Mouse (Mus musculus) midbrain, embryonic 13.5 days (tissue): ENCODE measurements around the gene Olfr968. TPM values are rescaled to one million over a fixed set of nuclear protein-coding genes. Genes with fewer than 3 reads are reported as not detected.

Experiments used
- ATAC-seq: fragments of 200-750 bp; cut with Nextera tagmentation; 2 replicates; pipeline ENCODE4 v1.8.0; 2017; ENCODE audit warnings: mild to moderate bottlenecking, moderate TSS enrichment, moderate library complexity
- H3K27ac ChIP-seq: fragments of 300-500 bp; sonication (generic); 2 replicates; pipeline ENCODE4 v1.5.1; 2015; ENCODE audit warnings: inconsistent platforms, mild to moderate bottlenecking, moderate library complexity
- H3K27me3 ChIP-seq: fragments of 300-500 bp; sonication (generic); 2 replicates; pipeline ENCODE4 v1.6.1; 2015; ENCODE audit warnings: mild to moderate bottlenecking, inconsistent platforms
- H3K36me3 ChIP-seq: fragments of 300-500 bp; sonication (generic); 2 replicates; pipeline ENCODE4 v1.6.1; 2015; ENCODE audit warnings: mild to moderate bottlenecking, inconsistent platforms
- H3K4me1 ChIP-seq: fragments of 300-500 bp; sonication (generic); replicated peaks from 2 replicates; pipeline ENCODE4 v1.6.1; 2015; ENCODE audit warnings: inconsistent platforms
- H3K4me2 ChIP-seq: fragments of 300-500 bp; sonication (generic); replicated peaks from 2 replicates; pipeline ENCODE4 v1.6.1; 2015; ENCODE audit warnings: moderate library complexity, mild to moderate bottlenecking, inconsistent platforms
- H3K4me3 ChIP-seq: fragments of 300-500 bp; sonication (generic); replicated peaks from 2 replicates; pipeline ENCODE4 v1.5.1; 2015; ENCODE audit warnings: mild to moderate bottlenecking, inconsistent platforms
- H3K9ac ChIP-seq: fragments of 300-500 bp; sonication (generic); replicated peaks from 2 replicates; pipeline ENCODE4 v1.6.1; 2015; ENCODE audit warnings: mild to moderate bottlenecking, inconsistent platforms
- H3K9me3 ChIP-seq: fragments of 300-500 bp; sonication (generic); 2 replicates; pipeline ENCODE4 v1.6.1; 2016; ENCODE audit warnings: mild to moderate bottlenecking, inconsistent platforms
- whole genome bisulfite sequencing: fragments of 180-500 bp; shearing (Covaris S2); methylation state at CpG from one replicate; pipeline ENCODE4 v1.1.7; 2015; 5-methylcytosine and 5-hydroxymethylcytosine counted together
- polyA plus RNA-seq: library from polyadenylated mRNA; unstranded; fragments of >200 nt; fragmentation: Nextera tagmentation; extraction: Ambion mirVana; gene quantifications from 2 replicates; pipeline ENCODE4 v1.2.1, GENCODE M21; 2015

The Olfr968 gene
- not detected in 2 replicates for polyA plus RNA-seq

DNA sequence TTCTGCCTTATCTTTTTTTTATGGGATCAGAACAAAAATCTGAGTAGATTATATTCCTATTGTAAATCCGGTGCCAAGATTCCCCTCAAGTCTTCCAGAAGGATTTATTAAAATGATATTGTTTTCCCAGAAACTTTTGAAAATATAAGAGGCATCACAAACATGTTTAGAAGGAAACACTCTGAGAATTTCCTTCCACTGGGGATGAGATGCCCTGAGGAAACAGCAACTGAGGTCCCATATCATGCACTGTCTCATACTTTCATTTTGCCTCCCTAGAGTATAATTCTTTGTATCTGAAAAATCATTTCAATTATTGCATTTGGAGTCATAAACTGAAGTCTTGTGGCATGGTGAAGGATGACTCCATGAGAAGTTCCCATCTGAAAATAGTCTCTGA is at the start of gene Olfr968:
Gene Olfr968, minus strand, starts transcription at position 101 of the 400 bp plus-strand sequence.
- no peak within 1 kb of the TSS for H3K4me2 ChIP-seq
- 86% methylated on average over 1 of the region's 1 CpGs for WGBS
- no peak within 1 kb of the TSS for H3K4me3 ChIP-seq
- no peak within 1 kb of the TSS for H3K27ac ChIP-seq
- H3K9me3 ChIP-seq = no peaks in the 10 kb centered on the region
- no peaks in the 10 kb centered on the region for H3K36me3 ChIP-seq
- H3K9ac ChIP-seq = no peak within 1 kb of the TSS
- ATAC-seq = no peak
- no peaks in the 10 kb centered on the region for H3K27me3 ChIP-seq
- no peaks in the 10 kb centered on the region for H3K4me1 ChIP-seq

GRCm38 (mm10) chr9:39808560-39808959 is 25.5 kb upstream of the Olfr968 start, which contains the start of gene Olfr970:
Olfr970 (plus strand) TSS chr9:39808860.
- ATAC-seq = no peak
- no peak within 1 kb of the TSS for H3K4me3 ChIP-seq
- H3K27me3 ChIP-seq = no peaks in the 10 kb centered on the region
- no peak within 1 kb of the TSS for H3K9ac ChIP-seq
- WGBS = 77% methylated on average over 4 of the region's 4 CpGs
- no peak within 1 kb of the TSS for H3K4me2 ChIP-seq
- H3K27ac ChIP-seq = no peak within 1 kb of the TSS
- H3K4me1 ChIP-seq = no peaks in the 10 kb centered on the region
- no peaks in the 10 kb centered on the region for H3K9me3 ChIP-seq
- no peaks in the 10 kb centered on the region for H3K36me3 ChIP-seq

DNA sequence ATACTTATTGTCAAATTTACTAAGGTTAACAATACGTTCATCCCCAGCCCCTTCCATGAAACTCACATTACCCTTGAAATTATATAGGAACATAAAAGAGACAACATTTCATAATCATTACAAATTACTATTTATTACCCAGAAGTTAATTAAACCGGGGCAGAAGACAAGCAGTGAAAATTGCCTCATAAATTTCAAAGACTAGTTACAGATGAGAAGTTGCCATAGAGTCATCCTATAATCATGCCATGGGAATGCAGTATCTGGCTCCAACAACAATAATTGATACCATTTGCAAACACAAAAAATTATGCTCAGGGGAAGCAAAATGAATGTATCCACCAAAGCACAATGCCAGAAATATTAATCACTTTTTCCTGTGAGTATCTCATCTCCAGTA is 7.5 kb upstream of the Olfr968 start, which contains the start of gene Olfr969:
Gene Olfr969, plus strand, starts transcription at position 388 of the 400 bp plus-strand sequence.
- Histone ChIP-seq H3K9ac (no peak within 1 kb of the TSS), H3K27me3 (no peaks in the 10 kb centered on the region), H3K27ac (no peak within 1 kb of the TSS), H3K4me1 (no peaks in the 10 kb centered on the region), H3K36me3 (no peaks in the 10 kb centered on the region), H3K9me3 (no peaks in the 10 kb centered on the region), H3K4me3 (no peak within 1 kb of the TSS), H3K4me2 (no peak within 1 kb of the TSS)
- no peak for ATAC-seq
- WGBS = 76% methylated on average over 2 of the region's 2 CpGs

GRCm38 (mm10) chr9:39746428-39746827 is 36.6 kb downstream of the Olfr968 start:
- Histone ChIP-seq H3K27me3 (no peaks in the 10 kb centered on the region), H3K27ac (no peak overlapping the region), H3K4me1 (no peaks in the 10 kb centered on the region), H3K9ac (no peak overlapping the region), H3K9me3 (no peaks in the 10 kb centered on the region), H3K36me3 (no peaks in the 10 kb centered on the region), H3K4me3 (no peak overlapping the region), H3K4me2 (no peak overlapping the region)
- ATAC-seq = no peak
- 83% methylated on average over 1 of the region's 1 CpGs for WGBS

- H3K4me3 ChIP-seq = no peak within 1 kb of the TSS
- no peaks in the 10 kb centered on the region for H3K4me1 ChIP-seq
- no peaks in the 10 kb centered on the region for H3K36me3 ChIP-seq
- H3K4me2 ChIP-seq = no peak within 1 kb of the TSS
- no peaks in the 10 kb centered on the region for H3K9me3 ChIP-seq
- H3K27me3 ChIP-seq = no peaks in the 10 kb centered on the region
- no peak for ATAC-seq
- no peak within 1 kb of the TSS for H3K27ac ChIP-seq
- H3K9ac ChIP-seq = no peak within 1 kb of the TSS
Observed at GRCm38 (mm10) chr9:39745949-39746348, 37.1 kb downstream of the Olfr968 start, which contains the start of gene Olfr967. Olfr967 (plus strand) TSS chr9:39746249.

GRCm38 (mm10) chr9:39740741-39741140 is 42.3 kb downstream of the Olfr968 start:
- no peaks in the 10 kb centered on the region for H3K9me3 ChIP-seq
- no peak for ATAC-seq
- H3K27ac ChIP-seq = no peak overlapping the region
- no peak overlapping the region for H3K4me2 ChIP-seq
- H3K4me1 ChIP-seq = no peaks in the 10 kb centered on the region
- no peaks in the 10 kb centered on the region for H3K36me3 ChIP-seq
- WGBS = 97% methylated on average over 1 of the region's 1 CpGs
- no peak overlapping the region for H3K4me3 ChIP-seq
- no peaks in the 10 kb centered on the region for H3K27me3 ChIP-seq
- no peak overlapping the region for H3K9ac ChIP-seq

DNA sequence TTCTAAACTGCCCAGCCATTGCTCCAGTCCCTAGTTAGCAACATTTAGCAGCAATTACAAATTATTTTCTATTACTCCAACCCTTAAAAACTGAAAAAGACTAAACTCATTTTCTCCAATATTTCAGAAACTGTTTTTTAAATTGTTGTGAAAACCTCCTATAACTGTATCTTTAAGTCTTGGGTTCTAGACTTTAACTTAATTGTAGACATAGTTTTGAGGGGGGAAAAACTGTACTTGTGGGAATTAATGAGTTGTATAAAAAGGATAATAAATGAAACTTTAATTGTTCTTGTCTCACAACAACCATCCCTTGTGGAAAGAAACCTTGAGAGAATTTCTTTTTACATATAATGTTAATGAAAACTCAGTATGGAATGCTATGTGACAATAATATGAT is 52.4 kb downstream of the Olfr968 start, which contains the start of gene Olfr150:
Gene Olfr150, plus strand, starts transcription at position 301 of the 400 bp plus-strand sequence.
- no peaks in the 10 kb centered on the region for H3K9me3 ChIP-seq
- no peaks in the 10 kb centered on the region for H3K4me1 ChIP-seq
- H3K9ac ChIP-seq = no peak within 1 kb of the TSS
- H3K36me3 ChIP-seq = no peaks in the 10 kb centered on the region
- no peak for ATAC-seq
- no peak within 1 kb of the TSS for H3K4me3 ChIP-seq
- no peak within 1 kb of the TSS for H3K4me2 ChIP-seq
- H3K27me3 ChIP-seq = no peaks in the 10 kb centered on the region
- H3K27ac ChIP-seq = no peak within 1 kb of the TSS

Other genes starting within 250 kb of the Olfr968 start
- gene Olfr958, start 229.2 kb downstream of the Olfr968 start, polyA plus RNA-seq = not detected in 2 replicates
- not detected in 2 replicates for gene Olfr959, start 207.7 kb downstream of the Olfr968 start, polyA plus RNA-seq
- 59.7 and 66.7 TPM in 2 replicates for gene AW551984, start 178.8 kb downstream of the Olfr968 start, polyA plus RNA-seq
- not detected in 2 replicates for gene Olfr148, start 172.6 kb downstream of the Olfr968 start, polyA plus RNA-seq
- not detected in 2 replicates for gene Olfr960, start 161.9 kb downstream of the Olfr968 start, polyA plus RNA-seq
- not detected in 2 replicates for gene Olfr961, start 138.2 kb downstream of the Olfr968 start, polyA plus RNA-seq
- not detected in 2 replicates for gene Olfr963, start 116.0 kb downstream of the Olfr968 start, polyA plus RNA-seq
- not detected in 2 replicates for gene Olfr149, start 76.1 kb downstream of the Olfr968 start, polyA plus RNA-seq
- gene Olfr965, start 71.9 kb downstream of the Olfr968 start, polyA plus RNA-seq = not detected in 2 replicates
- gene Olfr150, start 52.3 kb downstream of the Olfr968 start, polyA plus RNA-seq = not detected in 2 replicates
- not detected in 2 replicates for gene Olfr967, start 37.0 kb downstream of the Olfr968 start, polyA plus RNA-seq
- not detected in 2 replicates for gene Olfr969, start 7.7 kb upstream of the Olfr968 start, polyA plus RNA-seq
- not detected in 2 replicates for gene Olfr970, start 25.6 kb upstream of the Olfr968 start, polyA plus RNA-seq
- not detected in 2 replicates for gene Olfr971, start 53.6 kb upstream of the Olfr968 start, polyA plus RNA-seq
- gene Olfr972, start 83.2 kb upstream of the Olfr968 start, polyA plus RNA-seq = not detected in 2 replicates
- not detected in 2 replicates for gene Olfr229, start 124.1 kb upstream of the Olfr968 start, polyA plus RNA-seq
- not detected in 2 replicates for gene Olfr974, start 154.2 kb upstream of the Olfr968 start, polyA plus RNA-seq
- gene Olfr975, start 168.8 kb upstream of the Olfr968 start, polyA plus RNA-seq = 0.05 TPM in 1 of 2 replicates, not detected in the other
- gene Olfr976, start 177.9 kb upstream of the Olfr968 start, polyA plus RNA-seq = not detected in 2 replicates
- not detected in 2 replicates for gene Olfr978, start 208.9 kb upstream of the Olfr968 start, polyA plus RNA-seq
- gene Olfr979, start 220.2 kb upstream of the Olfr968 start, polyA plus RNA-seq = not detected in 2 replicates
- not detected in 2 replicates for gene Olfr980, start 226.3 kb upstream of the Olfr968 start, polyA plus RNA-seq
- gene Olfr981, start 238.2 kb upstream of the Olfr968 start, polyA plus RNA-seq = not detected in 2 replicates